Mouse (Mus musculus): Measurements from ENCODE around the gene Abcg5.

Gene Abcg5

DNA sequence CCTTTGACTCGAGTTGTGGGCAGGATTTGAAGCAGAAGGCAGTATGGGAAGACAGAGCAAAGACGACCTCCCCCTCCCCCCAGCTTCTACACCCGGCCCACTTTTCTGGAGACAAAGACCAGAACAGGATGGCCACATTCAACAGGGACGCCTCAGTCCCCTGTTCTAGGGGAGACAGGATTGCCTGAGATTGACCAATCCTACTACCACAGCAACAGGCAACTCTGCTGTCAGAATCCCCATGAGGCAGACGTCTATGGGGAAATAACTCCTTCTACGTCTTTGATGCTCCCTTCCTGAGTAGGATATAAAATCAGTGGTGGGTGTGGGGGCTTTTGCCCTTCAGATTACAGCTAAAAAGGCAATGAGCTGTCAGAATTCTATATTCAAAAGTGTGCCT is 1.5 kb upstream of the Abcg5 start:
- DNase-seq: no peak

- no peak for DNase-seq
Observed at GRCm38 (mm10) chr17:84681670-84682069, 1.1 kb downstream of the Abcg5 start.

GRCm38 (mm10) chr17:84677595-84677994 is 5.2 kb downstream of the Abcg5 start:
- no peak for DNase-seq

GRCm38 (mm10) chr17:84675951-84676366 is 6.9 kb downstream of the Abcg5 start, which contains the start of gene Abcg8:
Gene Abcg8, plus strand, starts transcription at chr17:84676302.
- DNase-seq: peak; percentile 41

- DNase-seq: no peak
Observed at GRCm38 (mm10) chr17:84675204-84675603, 7.6 kb downstream of the Abcg5 start.

DNA sequence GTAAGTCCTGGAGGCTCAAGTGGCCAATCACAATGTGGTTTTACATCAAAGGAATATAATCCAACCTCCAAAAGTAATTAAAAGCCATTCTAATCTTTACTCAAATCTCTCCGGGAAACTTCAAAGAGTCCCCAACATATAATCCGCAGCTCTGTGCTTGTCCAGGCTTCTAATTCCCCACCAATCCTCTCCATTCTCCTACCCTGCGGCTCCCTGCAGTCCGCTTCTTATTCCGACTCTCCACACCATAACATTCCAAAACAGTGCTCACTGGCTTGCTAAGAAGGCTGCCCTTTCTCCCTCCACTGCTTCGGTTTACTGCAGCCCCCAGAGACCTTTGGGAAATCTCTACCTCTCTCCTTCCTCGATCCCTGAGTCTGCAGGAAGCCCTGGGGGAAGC is 8.8 kb downstream of the Abcg5 start:
- DNase-seq: no peak

DNA sequence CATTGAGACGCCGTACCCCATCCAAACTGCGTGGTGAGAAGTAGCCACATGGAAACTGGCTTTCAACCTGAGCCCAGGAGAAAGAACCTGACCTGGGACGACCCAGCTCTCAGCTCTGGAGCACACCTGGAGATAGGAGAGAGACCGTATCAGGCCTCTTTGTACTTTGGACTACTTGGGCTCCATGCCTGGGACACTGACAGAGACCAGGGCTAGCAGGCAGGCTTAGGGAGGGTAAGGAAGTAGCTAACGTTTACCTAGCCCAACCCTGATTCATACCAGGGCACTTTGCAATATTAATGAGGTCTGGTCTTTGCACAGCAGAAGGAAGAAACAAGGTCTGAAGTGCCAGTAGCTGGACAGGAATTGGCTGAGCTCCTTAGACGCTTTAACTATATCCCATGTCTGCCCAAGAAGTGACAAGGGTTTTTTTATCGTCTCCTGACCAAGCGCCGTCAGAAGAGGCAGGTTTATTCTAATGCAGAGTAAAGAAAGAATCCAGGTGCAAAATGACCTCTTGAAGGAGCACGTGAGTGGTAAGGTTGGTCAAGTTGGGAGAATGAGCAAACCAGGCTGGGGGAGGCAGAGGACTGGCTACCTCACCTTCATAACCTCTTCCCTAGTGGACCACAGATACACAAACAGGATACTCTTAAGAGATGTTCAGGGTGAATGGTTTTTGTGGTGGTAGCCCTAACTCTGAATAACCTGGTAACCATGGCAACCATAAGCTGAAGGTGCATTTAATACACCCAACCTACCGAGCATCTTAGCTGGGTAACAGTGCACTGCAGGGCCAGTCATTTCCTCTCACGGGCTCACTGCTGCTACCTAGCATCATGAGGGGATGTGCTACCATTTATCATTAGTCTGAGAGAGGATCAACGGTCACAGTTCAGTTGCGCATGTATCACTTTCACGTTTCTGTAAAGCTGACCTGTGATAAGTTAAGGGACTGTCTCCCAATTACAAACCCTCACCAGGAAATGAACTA is 10.1 kb downstream of the Abcg5 start:
- peak; percentile 67 for DNase-seq

DNA sequence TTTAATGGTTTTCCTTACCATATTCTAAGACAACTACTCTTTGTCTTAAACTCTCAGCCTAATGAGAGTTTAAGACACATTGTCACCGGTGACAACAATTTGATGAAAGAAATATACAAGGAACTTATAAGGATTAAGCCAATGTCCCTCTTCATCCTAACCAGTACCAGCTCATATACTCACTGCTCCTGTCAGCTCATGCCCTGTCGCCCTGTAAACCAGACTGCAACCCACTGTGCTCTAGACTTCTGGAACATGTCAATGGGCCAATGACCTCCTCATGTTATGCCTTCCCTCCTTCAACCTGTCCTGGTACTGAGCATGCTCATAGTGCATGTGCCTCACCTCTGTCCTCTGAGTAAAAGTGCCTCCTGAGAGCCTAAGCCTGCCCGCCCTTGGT is 15.0 kb downstream of the Abcg5 start:
- no peak for DNase-seq

DNA sequence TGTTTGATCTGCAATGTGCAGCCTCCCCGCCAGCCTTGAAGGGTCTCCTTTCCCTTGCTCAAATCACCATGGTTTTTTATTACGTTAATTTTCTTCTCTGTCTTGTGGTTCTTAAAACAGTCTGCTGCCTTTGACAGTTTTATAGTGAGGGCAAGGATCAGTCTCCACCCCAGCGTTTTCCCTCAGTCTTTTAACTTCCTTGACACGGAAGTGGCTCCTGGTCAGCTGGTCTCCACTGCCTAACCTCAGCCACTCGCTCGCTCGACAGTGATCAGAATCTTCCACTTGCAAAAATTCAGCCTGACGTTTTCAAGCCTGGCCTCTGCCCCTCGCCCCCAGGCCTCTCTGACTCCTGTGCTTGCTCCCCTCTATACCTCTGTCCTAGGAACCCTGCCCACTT is 17.1 kb downstream of the Abcg5 start:
- peak; percentile 45 for DNase-seq

DNA sequence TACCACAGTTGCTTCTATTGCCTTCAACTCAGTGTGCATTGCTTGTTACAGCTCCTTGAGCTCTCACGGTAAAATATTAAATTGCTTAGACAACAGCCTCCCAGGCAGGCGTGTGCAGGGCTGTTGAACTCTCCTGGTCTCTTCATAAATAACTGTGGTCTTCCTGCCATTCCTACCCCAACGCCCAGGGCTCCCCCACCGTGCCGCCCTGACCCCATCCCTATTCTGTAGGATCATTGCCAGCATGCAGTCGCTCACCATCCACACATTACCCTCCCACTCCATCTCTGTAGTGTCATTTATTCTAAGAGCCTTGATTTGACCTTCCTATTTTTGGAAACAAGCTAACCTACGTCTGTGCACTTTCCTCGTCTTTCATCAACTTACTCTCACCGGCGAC is 17.8 kb downstream of the Abcg5 start:
- DNase-seq: no peak

DNA sequence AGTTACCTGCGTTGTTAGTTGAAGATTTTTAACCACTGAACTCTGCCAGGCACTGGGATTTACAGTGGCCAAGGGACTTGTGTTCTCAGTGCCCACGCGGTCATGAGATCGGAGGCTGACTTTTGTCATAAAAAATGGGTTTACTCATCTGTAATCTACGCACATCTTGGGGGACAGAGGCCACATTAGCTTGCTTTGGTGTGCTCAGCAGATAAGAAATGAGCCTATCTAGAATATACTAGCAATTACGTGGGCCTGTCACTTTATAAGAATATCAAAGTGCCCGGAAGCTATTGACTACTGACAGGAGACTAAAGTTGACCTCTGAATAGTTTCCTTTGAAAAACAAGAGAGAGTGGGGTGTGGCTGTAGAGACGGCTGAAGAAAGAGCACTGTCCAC is 23.9 kb downstream of the Abcg5 start:
- DNase-seq: no peak

DNA sequence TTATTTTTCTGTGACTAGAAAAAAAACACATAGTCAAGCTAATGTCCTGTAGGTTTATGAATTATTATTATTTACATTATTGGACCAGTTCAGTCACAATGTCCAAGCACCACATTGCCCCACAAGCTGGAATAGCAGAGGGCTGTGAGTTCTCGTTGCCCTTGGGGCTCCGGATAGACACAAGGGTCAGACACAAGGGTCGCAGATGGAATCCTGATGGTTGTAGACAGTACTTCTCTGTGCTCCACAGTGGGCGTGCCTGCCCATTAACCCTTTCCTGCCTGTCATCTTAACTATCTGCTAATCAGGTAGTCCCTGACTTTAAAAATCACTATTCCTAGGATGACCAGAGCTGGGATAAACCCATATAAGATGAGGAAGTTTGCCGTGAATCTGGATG is 24.6 kb downstream of the Abcg5 start:
- no peak for DNase-seq

DNA sequence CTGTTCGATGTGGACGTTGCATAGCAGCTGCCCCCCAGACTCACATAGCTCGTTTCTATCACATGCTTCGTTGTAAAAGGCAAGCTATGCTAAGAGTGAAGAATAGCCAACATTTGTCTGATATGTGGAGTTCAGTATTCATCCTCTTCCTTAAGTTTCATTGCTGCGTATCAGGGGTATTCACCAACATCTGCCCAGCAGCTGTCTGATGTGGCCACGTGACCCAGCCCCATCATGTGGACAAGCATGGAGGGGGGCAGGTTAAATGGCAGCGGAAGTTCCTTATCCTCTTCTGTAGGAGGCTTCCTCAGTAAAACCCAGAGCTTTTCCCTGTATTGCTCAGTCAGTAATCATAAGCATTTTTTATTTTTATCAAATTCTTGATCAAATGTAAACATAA is 25.0 kb downstream of the Abcg5 start:
- no peak for DNase-seq

- DNase-seq: no peak
Observed at GRCm38 (mm10) chr17:84657422-84657732, 25.4 kb downstream of the Abcg5 start.

GRCm38 (mm10) chr17:84656653-84657421 is 26.0 kb downstream of the Abcg5 start:
- DNase-seq: no peak

DNA sequence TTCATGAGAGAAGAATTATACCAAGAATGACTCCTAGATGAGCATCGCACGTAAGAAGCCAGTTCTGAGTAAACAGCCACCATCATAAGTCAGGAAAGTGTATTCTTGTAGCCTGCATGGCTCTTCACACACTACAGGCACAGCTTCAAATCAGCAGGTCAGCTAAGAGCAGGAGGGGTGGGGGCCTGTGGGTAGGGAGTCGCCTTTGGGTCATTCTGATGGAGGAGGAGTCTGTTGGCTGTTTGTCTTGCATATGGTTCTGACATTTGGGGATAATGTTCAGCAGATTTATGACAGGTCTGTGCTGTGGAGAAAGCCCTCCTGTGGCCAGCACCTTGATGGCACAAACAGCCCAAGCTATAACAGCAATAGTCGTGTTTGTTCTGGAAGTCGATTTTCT is 26.6 kb downstream of the Abcg5 start:
- no peak for DNase-seq

DNA sequence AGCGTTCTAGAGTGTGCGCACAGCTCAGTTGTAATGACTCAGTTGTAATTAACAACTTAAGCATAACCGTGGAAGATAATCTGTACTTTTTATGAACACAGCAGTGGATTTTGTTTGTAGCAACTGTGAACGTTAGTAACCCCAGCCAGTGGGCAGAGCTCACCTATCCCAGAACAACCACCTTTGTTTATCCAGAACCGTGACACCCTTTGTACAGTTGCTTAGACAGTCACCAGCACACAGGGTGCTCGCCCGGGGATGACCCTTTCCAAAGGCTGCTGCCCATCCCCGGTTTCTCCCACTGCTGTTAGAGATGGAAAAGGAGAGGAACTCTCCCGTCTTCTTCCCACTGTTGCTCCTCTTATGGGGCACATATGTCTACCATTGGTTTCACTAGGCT is 29.3 kb downstream of the Abcg5 start:
- no peak for DNase-seq

GRCm38 (mm10) chr17:84650302-84651017 is 32.4 kb downstream of the Abcg5 start:
- DNase-seq: no peak

- no peak for DNase-seq
Observed at GRCm38 (mm10) chr17:84647630-84648029, 35.2 kb downstream of the Abcg5 start.

- DNase-seq: no peak
Observed at GRCm38 (mm10) chr17:84646477-84646876, 36.3 kb downstream of the Abcg5 start.

- DNase-seq: no peak
Observed at GRCm38 (mm10) chr17:84645894-84646293, 36.9 kb downstream of the Abcg5 start.

DNA sequence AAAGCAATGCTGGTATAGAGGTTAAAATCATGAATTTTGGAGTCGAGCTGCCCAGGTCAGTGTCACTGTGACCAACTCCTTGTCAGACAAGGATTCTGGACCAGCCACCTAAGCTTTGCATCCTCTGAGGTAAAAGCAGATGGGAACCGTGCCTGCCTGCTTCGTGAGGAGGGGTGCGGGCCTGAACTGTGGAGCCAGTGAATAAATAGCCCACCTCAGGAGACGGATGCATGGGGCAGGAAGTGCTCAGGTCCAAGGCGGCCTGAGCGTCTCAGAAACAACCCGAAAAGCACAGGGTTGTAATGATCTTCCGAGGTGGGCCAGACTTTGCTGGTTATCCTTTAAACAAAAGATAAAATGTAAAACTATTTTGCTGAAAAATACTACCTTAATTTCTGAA is 37.7 kb downstream of the Abcg5 start:
- no peak for DNase-seq

GRCm38 (mm10) chr17:84644292-84645050 is 38.3 kb downstream of the Abcg5 start:
- DNase-seq: no peak

Measured in kidney, postnatal 14 days (tissue).